Mouse (Mus musculus) right cerebral cortex, postnatal 14 days (tissue): ENCODE measurements at regions not wholly inside any gene's neighbourhood (a gene's known extent, or its start where the extent isn't known, plus 50 kb on each side); places are given as distances from the start of the nearest gene placed in this dataset.
"Not testable (repeated sequence)": the region's sequence is repeated elsewhere in the genome, so short reads cannot be mapped to it uniquely, and the experiment has no call there.

Experiments used
- DNase-seq: peaks from one replicate; pipeline ENCODE4 v3.0.0; 2022

DNA sequence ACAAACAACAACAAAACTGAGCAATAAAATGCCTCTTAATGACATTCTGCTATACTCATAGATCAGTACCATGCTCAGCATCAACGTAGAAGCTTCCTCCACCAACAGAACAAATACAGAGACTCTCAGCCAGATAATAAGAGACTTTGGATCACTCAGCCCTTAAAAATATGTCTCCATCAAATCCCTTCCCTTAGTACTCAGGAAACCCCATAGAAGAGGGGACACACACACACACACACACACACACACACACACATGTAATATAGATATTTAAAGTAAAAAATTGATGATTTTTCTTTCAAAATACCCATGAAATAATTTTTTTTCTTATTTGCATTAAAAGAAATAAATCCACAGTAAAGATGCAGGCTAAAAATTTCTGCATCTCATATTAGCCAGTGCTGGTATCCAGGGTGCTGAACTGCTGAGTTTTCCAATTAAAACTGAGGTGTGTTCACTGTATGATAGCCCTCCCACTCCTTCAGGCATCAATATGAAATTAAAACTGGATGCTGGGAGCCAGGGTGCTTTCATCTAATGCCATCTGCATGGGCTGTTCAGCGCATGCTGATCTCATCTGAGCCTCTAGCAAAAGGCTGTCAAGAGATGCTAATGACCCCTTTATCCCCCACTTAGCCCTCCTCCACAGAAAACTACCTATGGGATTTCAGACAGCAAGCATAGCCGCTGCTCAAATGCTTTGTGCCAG is 321.0 kb downstream of the Tm4sf1 start:
- no peak for DNase-seq

DNA sequence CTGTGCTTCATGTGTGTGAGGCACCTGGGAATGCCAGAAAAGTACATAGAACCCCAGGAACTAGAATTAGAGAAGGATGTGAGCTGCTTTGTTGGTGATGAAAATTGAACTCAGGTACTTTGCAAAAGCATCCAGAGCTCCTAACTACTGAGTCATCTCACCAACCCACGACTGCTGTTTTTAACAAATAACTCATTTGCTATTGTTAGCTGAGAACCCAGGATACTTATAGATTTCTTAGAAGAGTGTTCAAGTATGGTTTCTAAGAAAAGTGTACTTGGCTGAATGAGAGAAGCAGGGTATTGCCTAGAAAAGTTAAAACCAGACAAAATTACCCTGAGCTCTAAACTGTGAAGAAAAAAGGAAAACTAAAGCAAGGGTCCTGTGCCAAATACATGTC is 335.8 kb downstream of the Tm4sf1 start:
- DNase-seq, result no peak

DNA sequence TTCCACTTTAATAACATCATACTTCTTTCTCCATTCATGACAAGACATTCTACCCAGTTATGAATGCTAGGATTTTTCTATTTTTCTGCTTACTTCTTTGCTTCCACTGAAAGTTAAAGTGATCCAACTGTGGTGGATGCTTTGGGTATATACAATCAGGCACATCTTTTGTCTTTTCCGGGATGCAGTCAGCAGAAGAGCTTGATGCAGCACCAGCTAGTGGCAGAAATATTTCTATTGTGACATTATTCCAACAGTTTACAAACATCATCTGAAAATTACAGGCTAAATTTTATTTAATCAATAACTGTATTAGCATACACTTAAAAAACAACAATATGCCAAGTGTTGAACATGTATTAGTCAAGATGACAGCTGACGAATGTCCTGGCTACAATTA is 336.3 kb downstream of the Tm4sf1 start:
- DNase-seq, result no peak

DNA sequence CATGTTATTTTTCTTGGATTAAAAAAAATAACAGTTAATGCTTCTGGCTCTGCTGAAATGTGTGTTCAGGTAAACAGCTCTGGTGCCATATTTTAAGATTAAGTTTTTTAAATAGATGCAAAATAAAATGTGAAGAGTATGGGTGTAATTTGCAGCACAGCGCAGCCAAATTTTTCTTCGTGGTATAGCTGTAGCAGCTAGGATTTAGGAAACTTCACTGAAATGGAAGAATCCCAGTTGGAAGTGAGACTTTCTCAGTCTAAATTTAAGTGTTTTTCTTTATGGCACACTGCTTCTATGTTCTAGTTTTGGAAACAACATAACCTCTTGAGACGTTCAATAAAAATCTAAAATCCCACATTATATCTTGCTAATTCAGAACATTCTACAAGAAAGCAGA is 337.6 kb downstream of the Tm4sf1 start:
- DNase-seq, result no peak

DNA sequence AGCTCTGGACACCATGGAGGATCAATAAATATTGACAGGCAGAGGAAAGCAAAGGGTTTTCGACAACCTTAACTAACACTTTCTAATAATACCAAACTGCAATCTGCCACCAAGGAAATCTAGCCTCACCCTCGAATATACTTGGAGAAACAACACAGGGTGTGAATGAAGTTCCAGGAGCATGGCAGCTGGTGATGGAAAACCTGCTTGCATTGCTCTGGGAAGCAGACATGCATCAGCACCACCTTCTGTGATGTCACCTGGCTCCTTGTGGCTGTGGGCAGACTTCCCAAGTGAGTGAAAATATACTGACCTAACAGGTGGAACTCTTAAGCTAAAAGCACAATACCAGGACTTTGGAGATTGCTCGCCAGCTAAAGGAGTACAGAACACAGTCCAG is 338.5 kb downstream of the Tm4sf1 start:
- DNase-seq, result peak; percentile 15

DNA sequence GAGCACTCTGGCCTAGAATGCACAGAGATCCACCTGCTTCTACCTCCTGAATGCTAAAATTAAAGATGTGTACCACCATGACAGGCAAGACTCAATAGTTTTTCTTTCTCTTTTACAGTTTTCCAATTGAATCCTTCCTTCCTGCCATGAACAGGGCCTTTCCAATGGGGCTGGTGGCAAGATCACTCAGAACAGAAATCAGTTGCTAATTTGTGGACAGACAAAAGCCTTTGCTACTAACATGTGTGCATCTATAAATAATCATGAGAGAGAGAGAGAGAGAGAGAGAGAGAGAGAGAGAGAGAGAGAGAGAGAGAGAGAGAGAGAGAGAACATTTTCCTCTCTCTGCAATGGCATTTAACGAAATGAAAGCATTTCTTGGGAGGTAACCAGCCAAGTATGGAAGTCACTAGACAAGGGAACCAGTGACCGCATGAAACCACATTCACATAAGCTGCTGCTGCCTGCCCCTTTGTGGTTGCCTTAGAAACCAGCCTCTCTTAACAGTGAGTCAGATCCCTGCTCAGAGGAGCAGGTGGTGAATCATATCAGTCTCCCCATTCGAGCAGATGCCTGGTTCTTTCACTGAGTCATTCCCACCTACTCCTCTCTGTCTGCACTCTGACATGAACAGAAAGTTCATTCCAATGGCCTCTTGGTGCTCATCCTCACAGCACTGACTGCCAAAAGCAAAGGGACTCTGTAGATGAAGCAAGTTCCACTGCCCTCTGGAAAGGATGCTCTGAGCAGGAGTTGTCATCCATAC is 339.4 kb downstream of the Tm4sf1 start:
- DNase-seq, result peak; percentile 43

DNA sequence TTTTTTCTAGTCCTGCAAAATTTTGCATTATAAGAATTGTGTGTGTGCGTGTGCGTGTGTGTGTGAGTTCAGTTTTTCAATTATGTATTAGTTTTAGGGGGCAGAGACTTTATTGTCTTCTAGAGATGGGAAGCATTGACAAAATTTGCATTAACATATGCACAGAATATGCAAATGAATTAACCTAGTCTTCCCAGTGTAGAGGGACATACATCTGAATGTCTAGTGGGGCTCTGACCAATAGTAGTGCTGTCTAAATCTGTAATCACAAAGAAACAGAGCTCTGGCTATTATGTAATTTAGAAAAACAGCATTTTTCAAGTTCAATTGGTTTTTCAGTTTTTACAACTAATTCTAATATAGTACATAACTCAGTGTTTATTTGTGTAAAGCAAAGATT is 344.8 kb downstream of the Tm4sf1 start:
- no peak for DNase-seq

DNA sequence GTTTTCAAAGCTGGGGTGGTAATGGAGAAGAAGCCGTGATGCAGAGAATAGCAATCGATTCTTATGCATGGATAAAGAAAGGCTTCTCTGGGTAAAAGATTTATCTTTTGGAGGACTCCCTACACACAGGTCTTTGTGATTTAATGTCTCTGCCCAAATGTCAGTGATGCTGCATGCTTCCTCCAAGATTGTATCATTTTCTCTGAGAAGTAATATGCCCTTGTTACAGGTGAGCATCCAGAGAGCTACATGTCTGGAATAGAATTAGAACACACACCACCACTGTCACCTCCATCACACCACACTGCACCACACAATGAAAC is 346.0 kb downstream of the Tm4sf1 start:
- DNase-seq, result no peak

DNA sequence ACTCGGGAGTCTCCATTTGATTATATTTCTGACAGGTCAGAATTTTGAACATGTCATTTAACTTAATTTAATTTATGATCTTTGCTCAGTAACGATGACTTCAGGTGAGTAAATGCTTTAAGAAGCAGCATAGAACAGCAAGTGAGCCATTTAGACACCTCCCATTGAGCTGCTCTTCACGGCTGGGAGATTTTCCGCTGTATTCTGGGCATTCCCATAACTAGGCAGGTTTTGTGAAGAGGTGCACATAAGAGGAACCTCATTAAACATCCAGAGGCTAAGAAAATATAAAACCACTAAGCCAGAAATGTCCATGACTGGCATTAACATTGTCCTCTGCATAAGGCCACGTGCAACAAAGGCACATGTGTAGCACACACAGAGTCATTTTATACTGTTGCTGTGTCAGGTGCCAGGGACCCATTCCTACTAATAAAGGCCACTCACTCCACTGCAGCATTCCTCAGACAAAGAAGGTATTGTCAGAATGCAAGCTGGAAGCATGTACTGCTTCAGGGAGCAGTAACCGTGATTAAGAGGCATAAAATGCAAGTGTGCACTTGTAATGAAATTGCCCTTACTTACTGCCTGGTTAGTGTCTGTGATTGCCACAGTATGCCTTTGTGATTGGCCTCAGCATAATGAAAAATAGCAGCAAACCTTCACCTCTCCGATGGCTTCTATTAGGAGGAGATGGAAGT is 346.5 kb downstream of the Tm4sf1 start:
- DNase-seq, result no peak

DNA sequence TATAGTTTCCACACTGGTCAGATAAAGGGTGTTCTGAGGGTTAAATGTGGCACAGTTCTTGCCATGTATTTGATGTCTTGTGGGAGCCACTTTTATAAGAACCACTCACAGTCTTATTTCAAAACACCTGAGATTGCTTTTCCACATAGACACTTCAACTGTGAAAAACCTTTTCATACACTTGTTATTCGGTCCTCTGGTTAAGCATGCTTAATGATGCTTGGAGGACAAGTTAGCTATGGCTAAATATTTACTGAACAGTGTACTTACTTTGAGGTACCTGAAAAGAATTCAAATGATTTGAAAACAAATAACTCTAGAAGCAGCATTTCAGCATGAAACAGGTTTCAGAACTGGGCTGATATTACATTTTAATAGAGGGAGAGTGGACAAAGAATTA is 359.2 kb downstream of the Tm4sf1 start:
- DNase-seq, result not testable (repeated sequence)

DNA sequence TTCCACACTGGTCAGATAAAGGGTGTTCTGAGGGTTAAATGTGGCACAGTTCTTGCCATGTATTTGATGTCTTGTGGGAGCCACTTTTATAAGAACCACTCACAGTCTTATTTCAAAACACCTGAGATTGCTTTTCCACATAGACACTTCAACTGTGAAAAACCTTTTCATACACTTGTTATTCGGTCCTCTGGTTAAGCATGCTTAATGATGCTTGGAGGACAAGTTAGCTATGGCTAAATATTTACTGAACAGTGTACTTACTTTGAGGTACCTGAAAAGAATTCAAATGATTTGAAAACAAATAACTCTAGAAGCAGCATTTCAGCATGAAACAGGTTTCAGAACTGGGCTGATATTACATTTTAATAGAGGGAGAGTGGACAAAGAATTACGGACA is 372.8 kb downstream of the Tm4sf1 start:
- not testable (repeated sequence) for DNase-seq

DNA sequence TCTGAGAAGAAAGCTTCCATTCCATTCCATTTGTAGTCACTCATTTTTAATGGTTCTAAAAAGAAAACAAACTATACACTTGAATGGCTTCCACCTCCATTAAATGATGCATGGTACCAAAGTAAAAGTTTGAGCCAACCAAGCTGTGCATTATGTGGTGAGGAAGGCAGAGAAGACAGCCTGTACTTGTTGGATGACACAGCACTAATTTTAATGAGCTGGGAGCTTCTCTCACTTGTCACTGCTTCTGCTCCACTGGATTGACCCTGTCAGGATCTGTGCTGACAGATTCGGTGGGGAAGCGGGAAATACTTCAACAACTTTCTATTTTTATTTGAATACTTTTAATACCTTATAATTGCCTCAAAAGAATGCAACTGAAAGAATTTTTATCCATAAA is 403.3 kb downstream of the Tm4sf1 start:
- no peak for DNase-seq

DNA sequence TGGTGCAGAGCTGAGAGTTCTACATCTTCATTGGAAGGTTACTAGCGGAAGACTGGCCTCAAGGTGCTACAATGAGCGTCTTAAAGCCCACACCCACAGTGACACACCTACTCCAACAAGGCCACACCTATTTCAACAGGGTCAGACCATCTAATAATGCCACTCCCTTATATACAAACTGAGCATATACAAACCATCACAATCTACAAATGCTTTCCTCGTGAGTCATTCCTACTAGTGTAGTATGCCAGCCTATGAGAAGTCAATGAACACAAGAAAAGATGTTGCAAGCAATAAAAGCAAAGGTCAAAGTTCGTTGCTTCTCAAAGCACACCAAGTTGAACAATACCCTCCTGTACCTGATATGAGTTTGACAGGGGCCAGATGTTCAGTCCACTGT is 424.7 kb downstream of the Tm4sf1 start:
- no peak for DNase-seq

DNA sequence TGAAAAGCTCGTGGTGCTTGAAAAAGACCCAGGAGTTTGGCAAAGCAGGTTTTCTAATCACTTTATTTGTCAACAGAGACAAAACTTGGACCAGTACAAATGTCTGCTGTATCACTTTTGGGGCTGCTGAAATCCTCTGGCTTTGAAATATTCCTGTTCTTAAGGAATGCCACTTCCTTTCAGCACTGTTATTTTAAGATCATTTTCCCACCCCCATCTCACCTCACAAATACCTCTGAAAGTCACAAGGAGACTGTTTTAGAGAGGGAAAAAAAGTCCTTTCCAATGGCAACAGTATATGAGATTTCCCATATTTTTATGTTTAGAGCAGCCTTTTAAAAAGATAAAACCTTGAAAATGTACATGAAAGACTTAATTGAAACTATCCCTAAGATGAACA is 438.2 kb downstream of the Tm4sf1 start:
- DNase-seq, result no peak

DNA sequence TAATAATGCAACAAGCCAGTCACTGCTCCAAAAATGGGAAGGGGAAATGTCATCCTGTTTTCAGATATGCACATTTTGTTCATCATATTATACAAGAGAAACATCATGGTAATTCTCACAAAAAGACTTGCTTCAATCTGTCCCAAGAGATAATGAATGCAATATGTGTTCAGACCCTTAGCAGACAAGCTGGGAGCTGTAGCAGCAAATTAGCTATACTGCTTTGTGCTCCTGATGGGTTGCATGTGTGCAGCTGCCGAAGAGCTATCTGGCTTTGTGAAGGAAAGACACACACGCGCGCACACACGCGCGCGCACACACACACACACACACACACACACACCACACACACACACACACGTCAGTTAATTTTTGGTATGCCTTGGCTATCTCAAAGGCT is 441.9 kb downstream of the Tm4sf1 start:
- DNase-seq, result no peak

DNA sequence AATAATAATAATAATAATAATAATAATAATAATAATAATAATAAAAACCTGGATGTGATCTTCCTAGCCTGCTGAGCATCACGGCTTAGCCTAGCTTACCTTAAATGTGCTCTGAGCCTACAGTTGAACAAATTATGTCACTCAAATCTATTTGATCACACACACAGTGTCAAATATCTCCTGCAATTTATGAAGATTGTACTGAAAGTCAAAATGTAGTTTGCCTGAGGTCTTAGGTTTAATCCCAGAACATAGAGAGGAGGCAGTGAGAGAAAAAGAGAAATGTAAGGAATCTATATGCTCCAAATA is 456.4 kb downstream of the Tm4sf1 start:
- DNase-seq, result no peak

DNA sequence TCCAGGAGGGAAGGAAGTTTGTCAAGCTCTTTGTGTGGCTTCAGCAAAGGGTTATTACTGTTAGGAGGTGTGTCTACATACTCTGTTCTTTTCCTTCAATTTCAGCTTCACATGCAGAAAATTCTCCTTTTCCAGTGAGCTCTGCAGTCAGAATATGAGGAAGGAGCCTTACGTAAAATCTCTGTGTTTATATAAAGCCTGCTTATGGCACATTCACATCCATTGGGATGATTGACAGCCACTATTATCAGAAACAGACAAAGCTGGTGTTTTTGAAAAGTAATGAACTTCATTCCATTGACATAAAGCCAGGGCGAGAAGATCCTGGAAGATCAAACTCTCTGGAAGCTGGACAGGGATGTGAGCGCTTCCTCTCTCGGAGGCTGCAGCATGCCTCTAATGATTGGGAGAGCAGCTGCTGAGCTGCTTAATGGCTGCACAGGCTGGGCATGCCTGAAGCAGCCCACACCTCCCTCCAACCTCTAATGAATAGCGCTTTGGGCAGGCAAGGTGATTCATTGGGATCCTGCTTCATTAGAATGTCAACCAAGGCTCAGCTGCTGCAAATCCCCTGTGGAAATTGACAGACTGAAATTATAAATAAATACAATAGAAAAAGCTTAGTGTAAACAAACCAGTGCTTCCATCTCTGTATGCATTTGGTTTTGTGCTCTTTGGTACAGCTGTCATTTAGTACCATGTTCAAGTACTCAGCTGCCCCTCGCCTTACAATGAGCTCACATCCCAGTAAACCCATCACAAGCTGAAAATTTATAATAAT is 456.9 kb downstream of the Tm4sf1 start:
- no peak for DNase-seq

DNA sequence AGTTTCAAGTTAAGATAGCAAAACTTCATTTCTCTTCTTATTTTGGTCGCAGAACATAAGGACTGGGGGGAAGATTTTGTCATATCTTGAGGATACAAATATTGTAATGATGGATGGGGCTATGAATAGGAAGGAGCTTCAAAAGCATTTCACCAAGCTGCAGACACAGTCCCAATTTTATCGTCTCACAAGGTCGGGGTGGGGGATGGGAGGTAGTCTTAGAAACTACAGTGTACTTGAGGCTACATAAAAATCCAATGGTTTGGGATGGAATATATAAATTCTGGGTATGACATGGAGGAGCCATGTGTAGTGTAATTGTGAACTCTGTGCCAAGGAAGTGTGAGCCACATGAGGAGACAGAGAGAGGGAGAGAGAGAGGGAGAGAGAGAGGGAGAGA is 464.6 kb downstream of the Tm4sf1 start:
- DNase-seq, result peak; percentile 19

DNA sequence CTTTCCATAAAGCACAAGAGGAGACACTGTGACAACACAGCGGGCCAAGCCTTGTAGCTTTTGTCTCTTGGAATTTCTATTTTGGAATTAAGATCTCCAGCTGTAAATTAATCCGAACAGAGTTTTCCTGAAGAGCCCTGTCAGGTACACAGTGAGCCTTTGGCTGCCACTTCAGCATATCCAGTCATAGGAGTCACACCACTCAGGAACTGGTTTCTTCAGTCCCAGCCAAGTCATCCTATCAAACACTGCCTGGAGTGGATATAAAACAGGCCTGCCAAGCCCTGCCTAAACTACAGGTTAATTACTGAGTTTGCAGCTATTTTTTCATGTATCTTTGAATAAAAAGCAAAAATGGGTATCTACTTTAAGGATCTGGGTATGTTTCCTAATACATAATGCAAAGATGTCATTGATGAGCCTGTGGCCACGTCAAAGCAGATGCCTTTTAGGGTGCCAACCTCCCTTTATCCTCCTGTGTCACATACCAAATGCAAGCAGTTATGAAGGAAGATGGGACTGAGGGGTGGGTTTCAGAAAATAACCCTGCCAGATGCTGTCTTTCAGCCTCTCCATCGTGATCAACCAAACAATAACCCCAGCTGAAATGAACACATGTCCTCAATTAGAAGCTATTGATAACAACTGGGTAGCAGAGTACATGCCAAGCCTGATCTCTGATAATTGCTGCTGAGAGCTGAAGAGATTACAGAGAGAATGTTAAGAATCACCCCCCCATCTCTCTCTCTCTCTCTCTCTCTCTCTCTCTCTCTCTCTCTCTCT is 471.3 kb downstream of the Tm4sf1 start:
- no peak for DNase-seq

DNA sequence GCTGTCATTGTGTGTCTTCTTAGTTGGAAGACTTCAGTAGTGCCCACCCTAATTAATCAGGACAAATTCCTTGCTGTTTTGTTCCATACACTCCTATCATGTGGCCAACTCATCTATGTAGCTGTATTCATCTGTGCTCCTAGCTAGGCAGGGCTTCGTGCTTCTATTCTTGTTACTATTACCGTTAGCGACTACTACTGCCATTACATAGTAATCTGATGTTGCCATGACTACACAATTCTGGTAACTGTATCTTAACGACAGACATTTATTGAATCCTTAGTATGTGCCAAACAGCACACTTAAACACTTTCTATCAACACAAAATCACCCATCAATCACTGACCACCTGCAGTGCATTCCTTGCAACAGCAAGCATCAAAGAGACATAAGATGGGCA is 477.6 kb downstream of the Tm4sf1 start:
- no peak for DNase-seq

DNA sequence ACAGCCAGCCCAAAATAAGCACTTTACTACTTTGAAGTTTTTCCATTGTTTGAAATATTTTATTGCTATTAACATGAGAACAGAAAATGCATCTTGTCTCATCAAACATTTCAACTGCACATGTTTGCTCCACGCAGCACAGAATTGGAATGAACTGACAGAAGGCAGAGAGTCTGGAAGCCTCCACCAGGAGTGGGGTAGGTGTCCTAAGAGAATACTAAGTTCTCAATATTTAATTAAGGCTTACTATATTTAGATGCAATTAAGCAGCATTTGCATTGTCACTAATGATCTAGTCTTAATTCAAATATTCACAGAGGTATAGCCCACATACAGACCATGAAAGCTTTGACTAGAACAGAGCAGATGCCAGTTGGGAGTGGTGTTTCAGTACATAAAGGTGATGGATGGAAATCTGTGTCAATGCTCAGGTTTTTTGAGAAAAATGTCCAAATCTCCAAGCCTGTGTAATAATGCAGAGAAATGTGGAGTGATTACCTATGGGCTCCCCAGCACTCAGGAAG is 491.2 kb downstream of the Tm4sf1 start:
- DNase-seq, result no peak

DNA sequence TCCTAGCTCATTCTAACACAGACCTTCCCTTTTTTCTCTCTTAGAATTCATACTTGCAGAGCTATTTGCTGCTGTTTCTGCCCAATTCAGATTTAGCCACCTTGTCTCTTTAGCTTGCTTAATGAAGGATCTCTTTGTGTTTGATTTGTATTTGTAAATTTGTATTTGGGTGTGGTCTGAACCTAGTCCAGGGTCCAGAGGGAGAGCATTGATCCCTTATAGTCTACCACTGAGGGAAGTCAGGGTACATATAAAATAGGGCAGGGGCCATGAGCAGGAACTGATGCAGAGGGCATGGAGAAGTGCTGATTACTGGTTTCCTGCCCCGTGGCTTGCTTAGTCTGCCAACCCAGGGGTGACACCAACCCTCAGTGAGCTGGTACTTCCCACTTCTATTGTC is 508.7 kb downstream of the Tm4sf1 start:
- no peak for DNase-seq

DNA sequence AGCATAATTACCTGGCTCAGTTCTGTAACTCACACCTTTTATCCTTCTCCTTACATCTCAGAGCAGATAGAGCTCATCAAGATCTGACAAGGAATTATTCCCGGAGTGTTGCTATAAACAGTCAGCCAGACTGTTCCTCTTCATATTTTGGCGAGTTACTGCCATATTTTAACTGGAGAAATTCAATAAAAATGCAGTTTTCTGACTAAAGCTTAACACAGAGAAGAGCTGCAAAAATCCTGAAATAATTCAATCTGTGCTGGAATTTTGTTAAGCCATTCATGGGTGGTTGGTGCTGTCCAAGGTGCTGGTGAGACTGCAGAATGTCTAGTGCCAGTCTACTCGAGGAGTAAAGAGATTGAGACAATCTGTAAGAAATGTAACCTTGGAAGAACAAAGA is 512.6 kb downstream of the Tm4sf1 start:
- DNase-seq, result no peak
